Mouse (Mus musculus) heart, embryonic 14.5 days (tissue): ENCODE measurements at regions not wholly inside any gene's neighbourhood (a gene's known extent, or its start where the extent isn't known, plus 50 kb on each side); places are given as distances from the start of the nearest gene placed in this dataset.

Experiments used
- ATAC-seq: fragments of 200-750 bp; cut with Nextera tagmentation; 2 replicates; pipeline ENCODE4 v1.8.0; 2017; ENCODE audit warnings: low read depth, moderate TSS enrichment; ENCODE audit not compliant: insufficient number of reproducible peaks, insufficient read depth, low FRiP score
- H3K27ac ChIP-seq, 2 experiments: fragments of 200-500 bp in 1 of 2; fragments of 300-500 bp in 1 of 2; sonication (generic) in 1 of 2; replicated peaks in 1 of 2; 2 replicates each; pipeline ENCODE4 v1.5.1; 2012 to 2014; ENCODE audit warnings: low read depth in 2 of 2, low read length in 2 of 2, control low read depth in 1 of 2, mild to moderate bottlenecking in 1 of 2, mixed read lengths in 1 of 2; ENCODE audit not compliant: control insufficient read depth in 1 of 2, insufficient read depth in 1 of 2
- H3K27me3 ChIP-seq: fragments of 300-500 bp; sonication (generic); 2 replicates; pipeline ENCODE4 v1.6.1; 2014; ENCODE audit warnings: mild to moderate bottlenecking, low read length, control low read depth; ENCODE audit not compliant: control insufficient read depth, insufficient read depth
- H3K36me3 ChIP-seq: fragments of 300-500 bp; sonication (generic); 2 replicates; pipeline ENCODE4 v1.6.1; 2014; ENCODE audit warnings: mild to moderate bottlenecking, control low read depth, low read length, mixed read lengths; ENCODE audit not compliant: control insufficient read depth, insufficient read depth
- H3K4me1 ChIP-seq, 2 experiments: fragments of 200-500 bp in 1 of 2; fragments of 300-500 bp in 1 of 2; sonication (generic) in 1 of 2; 2 replicates each; pipeline ENCODE4 v1.6.1; 2012 to 2014; ENCODE audit warnings: low read length in 2 of 2, control low read depth in 1 of 2, mixed read lengths in 1 of 2; ENCODE audit not compliant: control insufficient read depth in 2 of 2, insufficient read depth in 2 of 2
- H3K4me2 ChIP-seq: fragments of 300-500 bp; sonication (generic); 2 replicates; pipeline ENCODE4 v1.6.1; 2014; ENCODE audit warnings: mild to moderate bottlenecking, low read length
- H3K4me3 ChIP-seq, 2 experiments: fragments of 200-500 bp in 1 of 2; fragments of 300-500 bp in 1 of 2; sonication (generic) in 1 of 2; 2 replicates each; pipeline ENCODE4 v1.5.1; 2012 to 2014; ENCODE audit warnings: low read length in 2 of 2, mild to moderate bottlenecking in 2 of 2, control low read depth in 1 of 2, low read depth in 1 of 2, moderate library complexity in 1 of 2; ENCODE audit not compliant: control insufficient read depth in 1 of 2, insufficient read depth in 1 of 2
- H3K9ac ChIP-seq: fragments of 300-500 bp; sonication (generic); 2 replicates; pipeline ENCODE4 v1.6.1; 2014; ENCODE audit warnings: mild to moderate bottlenecking, low read length
- H3K9me3 ChIP-seq: fragments of 300-500 bp; sonication (generic); 2 replicates; pipeline ENCODE4 v1.6.1; 2016; ENCODE audit warnings: low read length, control low read depth; ENCODE audit not compliant: control insufficient read depth
- WGBS: fragments of 180-500 bp; shearing (Covaris S2); extraction: QIAGEN DNeasy Blood & Tissue Kit; methylation state at CpG from one replicate; pipeline ENCODE4 v1.1.7; 2014; 5-methylcytosine and 5-hydroxymethylcytosine counted together

GRCm38 (mm10) chr4:23823516-23823915 lies 672.7 kb upstream of the Mms22l start:
- Histone ChIP-seq H3K9me3 (no peaks in the 10 kb centered on the region), H3K4me1 (no peaks in the 10 kb centered on the region), H3K4me3 (no peak overlapping the region), H3K4me2 (no peak overlapping the region), H3K36me3 (no peaks in the 10 kb centered on the region), H3K27me3 (no peaks in the 10 kb centered on the region), H3K9ac (no peak overlapping the region), H3K27ac (no peak overlapping the region)
- WGBS: 74% methylated on average over 2 of the region's 2 CpGs
- ATAC-seq: no peak

GRCm38 (mm10) chr4:23826885-23827284 lies 669.4 kb upstream of the Mms22l start:
- no peak for ATAC-seq
- no peak overlapping the region for H3K4me3 ChIP-seq
- H3K27ac ChIP-seq: no peak overlapping the region
- no peaks in the 10 kb centered on the region for H3K9me3 ChIP-seq
- no peaks in the 10 kb centered on the region for H3K4me1 ChIP-seq
- H3K4me2 ChIP-seq: no peak overlapping the region
- no peaks in the 10 kb centered on the region for H3K27me3 ChIP-seq
- H3K36me3 ChIP-seq: no peaks in the 10 kb centered on the region
- WGBS: 6% methylated on average over 2 of the region's 2 CpGs
- no peak overlapping the region for H3K9ac ChIP-seq

- Histone ChIP-seq H3K4me2 (no peak overlapping the region), H3K9me3 (no peaks in the 10 kb centered on the region), H3K9ac (no peak overlapping the region), H3K4me3 (no peak overlapping the region), H3K36me3 (no peaks in the 10 kb centered on the region), H3K27ac (no peak overlapping the region), H3K4me1 (no peaks in the 10 kb centered on the region), H3K27me3 (no peaks in the 10 kb centered on the region)
- ATAC-seq: no peak
- 66% methylated on average over 7 of the region's 7 CpGs for WGBS
Measured at GRCm38 (mm10) chr4:23832385-23833164, 663.7 kb upstream of the Mms22l start.

- H3K9ac ChIP-seq: no peak overlapping the region
- 76% methylated on average over 4 of the region's 4 CpGs for WGBS
Measured at GRCm38 (mm10) chr4:23843609-23844287, 652.5 kb upstream of the Mms22l start.

GRCm38 (mm10) chr4:23844288-23844971 lies 651.8 kb upstream of the Mms22l start:
- WGBS: 80% methylated on average over 2 of the region's 2 CpGs
- no peaks in the 10 kb centered on the region for H3K4me1 ChIP-seq
- no peak for ATAC-seq
- H3K27me3 ChIP-seq: no peaks in the 10 kb centered on the region
- no peak overlapping the region for H3K4me3 ChIP-seq
- H3K4me2 ChIP-seq: no peak overlapping the region
- no peak overlapping the region for H3K9ac ChIP-seq
- H3K36me3 ChIP-seq: no peaks in the 10 kb centered on the region
- H3K9me3 ChIP-seq: no peaks in the 10 kb centered on the region
- no peak overlapping the region for H3K27ac ChIP-seq

More at GRCm38 (mm10) chr4:23843609-23844287, 652.5 kb upstream of the Mms22l start:
- Histone ChIP-seq H3K4me2 (no peak overlapping the region), H3K27ac (no peak overlapping the region), H3K4me3 (no peak overlapping the region), H3K27me3 (no peaks in the 10 kb centered on the region), H3K9me3 (no peaks in the 10 kb centered on the region), H3K4me1 (no peaks in the 10 kb centered on the region), H3K36me3 (no peaks in the 10 kb centered on the region)
- no peak for ATAC-seq

- H3K36me3 ChIP-seq: no peaks in the 10 kb centered on the region
- no peak for ATAC-seq
- 67% methylated on average over 5 of the region's 5 CpGs for WGBS
- no peak overlapping the region for H3K4me3 ChIP-seq
- no peak overlapping the region for H3K4me2 ChIP-seq
- H3K27ac ChIP-seq: no peak overlapping the region
- H3K27me3 ChIP-seq: no peaks in the 10 kb centered on the region
- H3K9me3 ChIP-seq: no peaks in the 10 kb centered on the region
- H3K9ac ChIP-seq: no peak overlapping the region
- H3K4me1 ChIP-seq: no peaks in the 10 kb centered on the region
Measured at GRCm38 (mm10) chr4:23845263-23845662, 651.0 kb upstream of the Mms22l start.

GRCm38 (mm10) chr4:23850640-23851039 lies 645.6 kb upstream of the Mms22l start:
- no peak overlapping the region for H3K4me2 ChIP-seq
- H3K4me3 ChIP-seq: no peak overlapping the region
- no peak for ATAC-seq
- WGBS: 83% methylated on average over 2 of the region's 2 CpGs
- H3K27me3 ChIP-seq: no peaks in the 10 kb centered on the region
- H3K36me3 ChIP-seq: no peaks in the 10 kb centered on the region
- H3K9me3 ChIP-seq: no peaks in the 10 kb centered on the region
- H3K27ac ChIP-seq: no peak overlapping the region
- H3K4me1 ChIP-seq: no peaks in the 10 kb centered on the region
- no peak overlapping the region for H3K9ac ChIP-seq
